Mouse (Mus musculus) liver, postnatal 0 days (tissue): Measurements from ENCODE around the gene Prrt2.

Source experiments
- CTCF ChIP-seq: sonication (generic); IDR thresholded peaks from 2 replicates; pipeline ENCODE4 v1.5.1; 2016; ENCODE audit warnings: antibody characterized with exemption, low read depth
- EP300 ChIP-seq: IDR thresholded peaks from 2 replicates; pipeline ENCODE4 v1.6.1; 2016; ENCODE audit warnings: antibody characterized with exemption, low read depth, mild to moderate bottlenecking

DNA sequence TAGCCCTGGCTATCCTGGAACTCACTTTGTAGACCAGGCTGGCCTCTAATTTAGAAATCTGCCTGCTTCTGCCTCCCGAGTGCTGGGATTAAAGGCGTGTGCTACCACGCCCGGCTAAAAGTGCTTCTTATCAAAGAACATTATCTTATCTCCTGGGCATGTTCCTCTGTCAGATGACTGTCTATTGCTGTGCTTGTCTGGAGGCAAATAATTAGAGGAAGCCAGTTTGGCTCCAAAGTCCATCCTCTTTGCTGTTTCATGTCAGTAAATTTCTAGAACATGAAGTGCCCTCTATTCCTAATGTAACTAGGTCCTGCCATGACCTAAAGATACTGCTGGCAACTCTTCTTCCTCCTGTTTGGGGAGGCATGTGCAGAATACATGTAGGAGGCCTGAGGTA, 39.0 kb downstream of the Prrt2 start:
- TF ChIP-seq CTCF (no peak), EP300 (no peak)
